Mouse (Mus musculus): ENCODE results near the gene Kalrn. TPM values are rescaled to one million over a fixed set of nuclear protein-coding genes. Genes with fewer than 3 reads are reported as not detected.
A peak's percentile ranks its signal among the peaks of the same experiment; 100 is the strongest.

The Kalrn gene
- total RNA-seq, 2 experiments from 2014 or later, result 431 to 495 TPM

DNA sequence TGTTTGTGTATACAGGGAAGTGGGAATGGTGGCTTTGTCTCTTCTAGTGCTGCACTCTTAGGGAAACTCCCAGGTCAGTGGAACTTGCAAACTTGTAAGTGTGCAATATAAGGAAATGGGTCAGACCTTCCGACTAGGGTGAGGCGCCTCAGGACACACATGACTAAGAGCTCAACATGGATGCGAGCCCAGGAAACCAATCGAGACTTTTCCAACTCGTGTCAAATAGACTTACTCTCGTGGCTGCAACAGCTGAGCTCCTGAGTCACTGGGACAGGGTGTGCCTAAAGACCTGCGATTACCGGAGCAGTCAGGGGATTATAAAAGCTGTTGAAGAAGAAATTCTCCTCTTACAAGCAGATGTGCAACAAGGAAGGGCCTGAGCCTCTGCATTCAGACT, 572.6 kb downstream of the Kalrn start:
- no peak for DNase-seq (ENCODE audit: low spot score in 2 of 2)
- intact Hi-C loops (cut with DNase I), result loop anchor here (5.0 kb wide), 1 partner anchor 92 kb away; no protein-coding TSS in a partner anchor

DNA sequence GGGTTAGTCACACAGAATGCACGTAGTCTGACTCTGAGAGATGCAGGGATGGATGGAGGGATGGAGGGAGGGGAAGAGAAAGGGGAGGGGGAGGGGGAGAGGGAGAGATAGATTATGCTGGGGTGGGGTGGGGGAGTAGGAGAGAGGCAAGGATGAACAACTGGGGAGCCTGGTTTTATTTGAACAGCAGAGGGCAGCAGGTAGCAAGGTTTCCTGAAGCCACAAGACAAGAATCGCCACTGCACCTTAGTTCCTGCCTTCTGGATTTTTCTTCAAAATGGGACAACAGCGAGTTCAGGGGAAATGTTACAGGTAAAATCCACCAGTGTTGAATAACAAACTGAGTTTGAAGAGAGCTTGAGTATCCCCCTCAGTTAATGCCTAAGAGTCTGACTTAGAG, 573.9 kb downstream of the Kalrn start:
- intact Hi-C loops (cut with DNase I), result loop anchor here (1.0 kb wide), 1 partner anchor 115 kb away; no protein-coding TSS in a partner anchor
- DNase-seq (ENCODE audit: low spot score in 2 of 2), result peak; percentile 71 to 72

DNA sequence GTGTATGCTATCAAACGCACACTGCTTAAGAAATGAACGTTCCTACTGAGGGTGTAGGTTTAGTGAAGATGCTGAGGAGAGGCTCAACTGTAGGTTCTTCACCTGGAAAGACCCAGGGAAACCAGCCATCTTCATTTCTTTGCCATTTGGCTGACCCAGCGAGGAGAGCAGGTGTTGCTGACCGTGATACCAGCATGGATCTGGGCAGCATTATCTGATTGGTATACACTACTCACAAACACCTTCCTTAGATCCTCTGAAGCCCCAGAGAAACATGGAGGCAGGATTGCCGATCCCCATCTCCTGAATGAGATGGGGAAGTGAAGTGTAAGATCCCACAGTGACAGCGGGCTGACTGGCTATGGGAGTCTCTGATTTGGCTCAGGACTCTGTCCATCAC, 575.3 kb downstream of the Kalrn start:
- intact Hi-C loops (cut with DNase I), result no loop called here
- no peak for DNase-seq (ENCODE audit: low spot score in 2 of 2)

DNA sequence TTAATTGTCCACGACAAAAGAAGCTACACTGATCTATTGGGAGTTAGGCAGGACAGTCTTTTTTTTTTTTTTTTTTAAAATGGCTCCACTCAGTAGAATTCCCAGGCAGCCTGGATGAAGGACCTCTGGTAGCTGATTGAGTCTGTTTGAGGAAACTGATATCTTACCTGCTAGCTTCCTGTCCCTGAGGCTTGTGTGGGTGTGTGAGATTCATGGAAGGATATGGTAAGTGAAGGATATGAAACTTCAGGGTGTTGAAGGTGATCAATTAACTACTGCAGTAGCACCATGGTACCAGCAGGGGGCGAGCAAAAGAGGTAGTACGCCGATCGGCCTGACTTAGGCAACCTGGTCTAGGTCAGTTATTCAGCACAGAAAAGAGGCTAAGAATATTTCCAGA, 577.3 kb downstream of the Kalrn start:
- intact Hi-C loops (cut with DNase I), result no loop called here
- DNase-seq (ENCODE audit: low spot score in 2 of 2), result peak in 1 of 2 experiments; percentile 60

DNA sequence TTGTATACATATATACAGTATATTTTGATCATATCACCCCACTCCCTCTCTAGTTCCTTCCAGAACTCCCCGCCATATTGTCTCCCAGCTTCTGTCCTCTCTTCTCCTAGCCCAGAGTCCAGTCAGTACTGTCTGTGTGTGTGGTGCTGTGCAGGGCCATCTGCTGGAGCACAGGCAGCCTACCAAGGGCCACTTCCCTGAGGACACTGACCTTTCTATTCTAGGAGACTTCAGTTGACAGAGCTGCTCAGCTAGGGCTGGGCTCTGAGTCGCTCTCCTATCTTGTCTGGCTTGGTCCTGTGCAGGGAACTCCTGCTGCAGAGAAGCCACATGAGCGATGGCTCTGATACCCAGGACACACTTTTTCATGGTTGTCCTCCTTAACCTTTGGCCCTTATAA, 577.8 kb downstream of the Kalrn start:
- DNase-seq (ENCODE audit: low spot score in 2 of 2), result no peak
- intact Hi-C loops (cut with DNase I), result no loop called here

DNA sequence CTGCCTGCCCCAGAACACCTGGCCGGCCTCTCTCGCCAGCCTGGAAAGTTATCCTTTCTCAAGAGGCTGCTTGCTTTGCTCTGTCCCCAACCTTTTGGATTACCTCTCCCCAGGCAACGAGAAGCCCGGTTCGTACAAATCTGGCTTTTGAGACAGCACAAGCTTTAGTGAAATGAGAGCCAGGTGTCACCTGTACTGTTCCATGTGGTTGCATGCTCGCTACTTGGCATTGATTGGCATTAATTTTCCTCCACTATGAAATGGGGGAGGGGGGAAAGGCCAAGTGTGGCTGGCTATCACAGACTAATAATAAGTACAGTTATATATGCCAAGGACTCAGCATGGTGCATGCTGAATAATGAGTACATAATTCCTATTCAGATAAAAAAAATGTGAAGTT, 579.0 kb downstream of the Kalrn start:
- intact Hi-C loops (cut with DNase I), result no loop called here

DNA sequence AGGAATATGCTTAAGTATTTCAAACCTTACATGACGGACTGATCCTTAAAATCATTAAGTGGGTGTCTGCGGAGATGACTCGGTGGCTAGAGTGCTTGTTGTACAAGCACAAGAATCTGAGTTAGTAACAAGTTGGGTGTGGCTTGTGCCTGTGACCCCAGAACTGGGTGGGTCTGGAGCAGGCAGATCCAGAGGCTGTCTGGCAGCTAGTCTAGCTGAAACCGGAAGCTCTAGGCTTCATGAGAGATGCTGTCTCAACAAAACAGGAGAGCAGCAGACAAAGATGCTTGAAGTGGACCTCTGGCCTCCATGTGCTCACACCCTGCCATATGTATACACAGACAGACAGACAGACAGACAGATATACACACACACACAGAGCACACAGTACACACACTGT, 582.6 kb downstream of the Kalrn start:
- intact Hi-C loops (cut with DNase I), result no loop called here
- no peak for DNase-seq (ENCODE audit: low spot score in 2 of 2)

More for the DNA sequence above, 579.0 kb downstream of the Kalrn start:
- no peak for DNase-seq (ENCODE audit: low spot score in 2 of 2)

DNA sequence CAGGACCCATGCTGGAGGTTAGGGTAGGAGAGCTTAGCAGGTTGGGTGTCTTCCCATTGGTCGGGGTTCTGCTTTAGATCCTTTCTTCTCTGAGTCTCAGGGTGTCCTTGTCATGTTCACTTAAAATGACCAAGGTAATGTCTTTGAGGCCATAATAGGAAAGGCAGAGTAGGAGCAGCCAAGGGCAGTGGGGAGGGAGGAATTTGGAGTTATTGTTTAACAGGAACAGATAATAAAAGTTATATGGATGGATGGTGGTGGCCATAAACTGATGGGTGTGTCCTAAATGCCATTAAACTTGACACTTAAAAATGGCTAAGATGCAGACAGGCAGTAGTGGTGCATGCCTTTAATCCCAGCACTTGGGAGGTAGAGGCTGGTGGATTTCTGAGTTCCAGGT, 584.2 kb downstream of the Kalrn start:
- DNase-seq (ENCODE audit: low spot score in 2 of 2), result no peak
- intact Hi-C loops (cut with DNase I), result loop anchor here (2.0 kb wide), 1 partner anchor 168 kb away; no protein-coding TSS in a partner anchor

DNA sequence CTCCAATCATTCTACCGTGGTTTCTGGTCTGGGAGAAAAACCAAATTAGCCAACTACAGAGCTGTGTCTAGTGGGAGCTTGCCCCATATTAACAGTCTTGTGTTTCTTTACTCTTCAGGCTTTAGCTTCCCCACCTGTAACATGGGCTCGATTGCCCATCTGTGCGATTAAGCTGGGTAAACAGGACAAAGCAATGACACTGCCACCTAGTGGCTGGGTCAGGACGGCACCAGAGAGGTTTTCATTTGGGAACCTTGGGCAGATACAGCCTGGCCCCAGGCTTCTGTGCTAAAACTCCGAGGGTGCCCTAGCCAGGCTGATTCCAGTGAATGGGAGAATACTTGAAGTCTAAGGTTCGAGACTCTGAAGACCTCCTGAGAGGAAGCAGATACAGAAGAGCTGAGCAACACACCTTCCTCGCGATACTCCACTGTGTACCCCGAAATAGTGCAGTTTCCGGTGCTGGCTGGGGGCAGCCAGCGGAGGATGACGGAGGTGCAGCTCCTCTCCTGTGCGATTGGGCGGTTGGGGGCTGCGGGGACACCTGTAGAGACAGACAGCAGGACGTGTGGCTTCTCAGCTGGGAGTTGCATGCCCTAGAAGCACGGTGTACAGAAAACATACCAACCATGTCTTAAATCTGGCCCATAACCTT, 584.8 kb downstream of the Kalrn start:
- intact Hi-C loops (cut with DNase I), result loop anchor here (2.0 kb wide), 1 partner anchor 168 kb away; no protein-coding TSS in a partner anchor
- peak in 1 of 2 experiments; percentile 67 for DNase-seq (ENCODE audit: low spot score in 2 of 2)

DNA sequence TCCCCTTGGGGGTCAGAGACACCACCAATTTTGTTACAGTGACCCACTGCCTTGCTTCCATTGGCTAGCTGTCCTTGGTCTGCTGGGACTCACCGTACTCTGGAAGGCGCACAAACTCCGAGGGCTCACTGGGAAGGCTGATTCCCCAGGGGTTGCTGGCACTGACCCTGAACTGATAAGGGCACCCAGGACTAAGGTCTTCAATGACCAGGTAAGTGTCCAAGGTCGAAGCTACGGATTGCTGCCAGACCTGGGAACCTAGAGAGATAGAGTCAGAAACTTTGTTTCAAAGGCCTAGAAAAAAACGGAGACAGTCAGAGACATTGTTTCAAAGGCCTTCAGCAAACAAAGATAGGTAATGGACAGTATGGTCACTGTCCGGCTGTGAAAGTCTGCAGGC, 586.3 kb downstream of the Kalrn start:
- intact Hi-C loops (cut with DNase I), result no loop called here
- no peak for DNase-seq (ENCODE audit: low spot score in 2 of 2)

DNA sequence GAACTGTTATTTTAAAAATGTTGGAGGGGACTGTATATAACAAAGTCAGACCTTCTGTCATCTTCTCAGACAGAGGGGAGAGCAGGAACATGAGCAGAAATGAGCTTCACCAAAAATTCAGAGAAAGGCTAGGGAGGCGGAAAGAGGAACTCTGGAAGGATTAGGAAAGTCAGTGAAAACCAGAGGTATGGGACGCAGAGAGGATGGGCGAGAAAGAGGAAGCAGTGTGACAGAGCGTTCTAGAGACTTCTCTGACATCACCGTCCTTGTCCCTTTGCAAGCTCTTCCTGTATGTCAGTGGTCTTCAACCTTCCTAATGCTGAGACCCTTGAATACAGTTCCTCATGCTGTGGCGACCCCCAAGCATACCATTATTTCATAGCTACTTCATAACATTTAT, 588.0 kb downstream of the Kalrn start:
- intact Hi-C loops (cut with DNase I), result no loop called here
- no peak for DNase-seq (ENCODE audit: low spot score in 2 of 2)

DNA sequence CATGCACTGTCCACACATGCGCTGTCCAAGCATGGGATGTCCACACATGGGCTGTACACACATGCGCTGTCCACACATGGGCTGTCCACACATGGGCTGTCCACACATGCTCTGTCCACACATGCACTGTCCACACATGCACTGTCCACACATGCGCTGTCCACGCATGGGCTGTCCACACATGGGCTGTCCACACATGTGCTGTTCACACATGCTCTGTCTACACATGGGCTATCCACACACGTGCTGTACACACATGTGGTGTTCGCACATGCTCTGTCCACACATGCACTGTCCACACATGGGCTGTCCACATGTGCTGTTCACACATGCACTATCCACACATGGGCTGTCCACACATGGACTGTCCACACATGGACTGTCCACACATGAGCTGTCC, 589.6 kb downstream of the Kalrn start:
- intact Hi-C loops (cut with DNase I), result no loop called here

DNA sequence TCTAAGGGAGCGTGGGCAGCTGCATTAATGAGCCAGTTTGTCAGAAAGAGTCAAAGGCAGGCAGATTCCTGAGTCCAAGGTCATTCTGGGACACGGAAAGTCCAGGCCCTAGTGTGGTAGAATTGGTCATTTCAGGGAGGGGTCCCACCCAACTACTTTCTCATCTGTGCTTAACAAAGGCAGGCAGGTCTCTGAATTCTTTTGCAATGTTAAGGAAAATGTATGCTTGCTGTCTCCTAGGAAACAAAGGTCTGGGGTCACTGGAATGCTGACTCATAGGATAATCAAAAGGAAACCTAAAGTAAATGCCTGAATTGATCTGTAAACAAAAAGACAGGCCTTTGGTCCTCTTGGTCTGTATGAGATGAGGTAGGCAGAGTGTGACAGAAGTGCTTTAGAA, 593.5 kb downstream of the Kalrn start:
- DNase-seq (ENCODE audit: low spot score in 2 of 2), result no peak

More for the DNA sequence above, 589.6 kb downstream of the Kalrn start:
- no peak for DNase-seq (ENCODE audit: low spot score in 2 of 2)

DNA sequence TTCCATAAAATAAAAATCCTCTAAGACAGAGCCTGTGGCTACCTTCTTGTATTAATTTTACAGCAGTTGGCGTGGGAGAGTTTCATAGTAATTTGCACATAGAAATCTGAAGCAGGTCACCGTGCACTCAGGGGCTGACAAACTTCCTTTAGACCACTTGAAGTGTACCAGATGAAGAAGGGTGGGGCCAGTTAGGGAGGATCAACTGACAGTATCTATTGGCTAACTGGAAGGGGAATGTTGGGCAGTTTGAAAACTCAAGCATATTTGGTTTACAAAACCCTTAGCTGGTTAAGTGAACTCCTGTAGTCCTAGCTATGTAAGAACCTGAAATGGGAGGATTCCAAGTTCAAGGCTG, 606.1 kb downstream of the Kalrn start:
- intact Hi-C loops (cut with DNase I), result no loop called here
- DNase-seq (ENCODE audit: low spot score in 2 of 2), result no peak

More for the DNA sequence above, 593.5 kb downstream of the Kalrn start:
- intact Hi-C loops (cut with DNase I), result no loop called here

DNA sequence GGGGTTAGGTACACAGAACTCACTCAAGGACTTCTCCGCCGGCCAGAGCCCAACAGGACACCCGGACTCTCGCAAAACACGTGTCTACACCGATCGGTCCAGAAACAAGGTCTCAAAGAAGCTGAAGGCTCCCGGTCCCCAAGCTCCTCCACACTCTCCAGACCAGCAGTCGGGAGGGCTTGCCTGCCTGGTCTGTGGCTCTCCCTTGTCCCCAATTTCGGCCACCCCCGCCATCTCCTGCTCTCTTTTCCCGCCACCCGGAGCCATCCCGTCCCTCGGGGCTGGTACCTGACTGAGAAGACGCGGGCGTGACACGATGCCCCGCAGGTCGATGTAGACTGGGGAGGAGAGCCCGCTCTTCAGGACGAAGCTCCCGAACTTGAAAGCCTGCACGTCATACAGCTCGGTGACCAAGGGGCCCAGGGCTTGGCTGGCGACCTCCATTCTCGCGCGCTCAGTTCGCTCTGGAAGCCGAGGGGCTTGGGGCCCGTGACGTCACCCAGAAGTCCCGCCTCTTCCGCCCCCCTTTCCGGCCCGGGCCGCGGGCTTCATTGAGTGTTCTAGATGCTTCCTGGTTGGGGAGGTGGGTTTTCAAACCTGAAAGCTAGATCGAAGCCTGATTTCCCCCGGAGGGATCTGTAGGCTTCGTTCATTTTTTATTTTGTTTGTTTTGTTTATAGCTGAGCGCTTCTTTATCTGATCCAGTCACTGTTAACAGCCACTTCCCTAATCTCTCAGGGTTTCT, 606.6 kb downstream of the Kalrn start, which contains the start of gene Umps:
Umps (minus strand) TSS at position 501 of the 745 bp plus-strand sequence.
- intact Hi-C loops (cut with DNase I), result no loop called here
- peak; percentile 71 to 85 for DNase-seq (ENCODE audit: low spot score in 2 of 2)

DNA sequence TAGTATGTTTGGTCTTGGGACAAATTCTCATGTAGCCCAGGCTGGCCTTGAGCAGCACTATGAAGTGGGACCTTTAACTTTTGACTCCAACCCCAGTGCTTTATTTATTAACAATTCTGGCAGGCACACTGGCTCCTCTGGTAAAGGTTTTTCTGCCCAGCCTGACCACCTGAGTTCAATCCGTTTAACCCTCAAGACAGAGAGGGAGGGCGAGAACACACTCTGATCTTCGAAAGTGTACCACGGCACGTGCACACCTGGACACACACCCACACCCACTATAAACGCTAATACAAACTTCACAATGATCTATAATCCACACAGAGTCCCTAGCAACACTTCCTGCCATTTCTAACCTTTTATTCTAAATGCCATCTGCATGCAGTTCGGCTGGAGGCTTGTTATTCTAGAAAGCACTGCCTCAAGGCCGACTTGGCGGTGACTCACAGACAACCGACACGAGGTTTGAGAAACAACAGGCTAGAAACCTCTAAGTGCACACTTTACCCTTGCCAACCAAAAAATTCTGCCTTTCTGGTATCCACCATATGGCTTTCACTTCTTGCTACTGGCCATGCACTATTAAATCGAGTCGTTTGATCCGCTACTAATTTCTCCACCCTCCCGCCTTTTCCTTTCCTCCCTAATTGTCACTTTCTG, 607.3 kb downstream of the Kalrn start:
- peak in 1 of 2 experiments; percentile 22 for DNase-seq (ENCODE audit: low spot score in 2 of 2)
- intact Hi-C loops (cut with DNase I), result no loop called here

DNA sequence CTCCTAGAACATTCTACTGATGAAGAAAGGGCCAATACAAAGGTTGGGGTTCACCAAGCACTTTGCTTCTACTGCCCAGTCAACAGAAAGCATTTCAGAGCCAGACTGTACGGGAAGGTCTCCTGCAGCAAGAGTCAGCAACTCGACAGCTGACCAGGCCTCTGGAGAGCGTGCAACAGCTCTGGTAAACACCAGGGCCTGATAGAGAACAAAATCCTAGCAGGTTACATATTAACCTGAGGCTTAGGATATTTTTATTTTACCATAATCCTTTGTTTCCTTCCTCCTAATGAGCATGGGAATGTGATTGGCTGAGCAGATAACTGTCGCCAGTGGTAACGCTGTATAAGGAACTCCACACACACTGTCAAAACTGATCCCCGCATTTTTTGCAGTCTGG, 609.8 kb downstream of the Kalrn start:
- no peak for DNase-seq (ENCODE audit: low spot score in 2 of 2)
- intact Hi-C loops (cut with DNase I), result no loop called here

DNA sequence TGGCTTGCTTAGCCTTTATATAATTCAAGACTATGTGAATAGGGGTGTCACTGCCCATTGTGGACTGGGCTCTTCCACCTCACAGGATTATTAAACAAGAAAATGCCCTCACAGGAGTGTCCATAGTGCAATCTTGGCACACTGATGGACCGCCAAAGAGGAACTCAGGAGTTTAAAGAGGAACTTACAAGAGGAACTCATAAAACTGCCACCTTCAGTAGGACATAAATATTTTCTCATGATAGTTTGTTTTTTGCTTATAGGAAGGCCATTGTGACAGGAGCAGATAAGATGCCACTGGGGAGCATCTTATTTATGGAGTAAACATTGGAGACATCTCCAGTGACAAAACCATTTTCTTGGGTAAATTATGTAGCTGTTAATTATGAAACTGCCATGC, 618.5 kb downstream of the Kalrn start:
- DNase-seq (ENCODE audit: low spot score in 2 of 2), result no peak
- intact Hi-C loops (cut with DNase I), result no loop called here

DNA sequence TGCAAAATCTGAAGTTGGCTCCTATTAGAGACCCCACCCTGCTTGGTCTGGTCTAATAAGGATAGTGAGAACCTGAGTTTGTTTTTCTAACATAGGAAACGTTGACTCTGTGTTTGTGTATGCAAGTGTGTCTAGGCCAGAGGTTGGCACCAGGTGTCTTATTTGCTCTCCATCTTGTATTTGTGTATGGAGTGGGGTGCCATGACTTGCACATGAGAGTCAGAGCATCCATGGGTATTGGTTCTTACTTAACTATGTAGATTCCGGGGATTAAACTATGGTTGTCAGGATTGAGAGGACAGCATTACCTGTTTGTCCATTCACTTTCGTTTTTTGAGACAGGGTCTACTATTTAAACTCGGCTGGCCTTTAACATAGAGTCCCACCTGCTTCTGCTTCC, 620.3 kb downstream of the Kalrn start:
- DNase-seq (ENCODE audit: low spot score in 2 of 2), result no peak
- intact Hi-C loops (cut with DNase I), result no loop called here

DNA sequence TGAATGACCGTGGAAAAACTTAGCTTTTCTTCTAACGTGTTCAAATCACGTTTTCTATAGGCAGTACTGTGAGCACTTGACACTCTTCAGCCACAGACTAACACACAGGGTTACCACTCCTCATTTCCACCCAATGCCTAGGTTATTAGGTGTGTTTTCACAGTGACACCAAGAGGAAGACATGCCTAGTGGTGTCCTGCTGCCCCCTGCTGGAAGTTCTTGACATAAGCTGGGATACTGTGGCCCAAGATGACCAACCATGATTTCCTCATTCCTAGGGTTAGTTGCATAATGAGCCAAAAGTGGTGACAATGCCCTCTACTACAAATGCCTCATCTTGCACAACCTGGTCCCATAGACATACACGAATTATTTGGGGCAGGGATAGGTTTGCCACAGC, 622.5 kb downstream of the Kalrn start:
- intact Hi-C loops (cut with DNase I), result loop anchor here (1.0 kb wide), 1 partner anchor 131 kb away; no protein-coding TSS in a partner anchor
- DNase-seq (ENCODE audit: low spot score in 2 of 2), result peak; percentile 74 to 85

Data from left cerebral cortex, postnatal 14 days (tissue).